Mouse (Mus musculus): ENCODE measurements around the gene Mast4. TPM values are rescaled to one million over a fixed set of nuclear protein-coding genes. Genes with fewer than 3 reads are reported as not detected.
A peak's percentile ranks its signal among the peaks of the same experiment; 100 is the strongest.

Mast4 gene
- total RNA-seq, 2 experiments from 2014 or later = 66.7 to 68.9 TPM

DNA sequence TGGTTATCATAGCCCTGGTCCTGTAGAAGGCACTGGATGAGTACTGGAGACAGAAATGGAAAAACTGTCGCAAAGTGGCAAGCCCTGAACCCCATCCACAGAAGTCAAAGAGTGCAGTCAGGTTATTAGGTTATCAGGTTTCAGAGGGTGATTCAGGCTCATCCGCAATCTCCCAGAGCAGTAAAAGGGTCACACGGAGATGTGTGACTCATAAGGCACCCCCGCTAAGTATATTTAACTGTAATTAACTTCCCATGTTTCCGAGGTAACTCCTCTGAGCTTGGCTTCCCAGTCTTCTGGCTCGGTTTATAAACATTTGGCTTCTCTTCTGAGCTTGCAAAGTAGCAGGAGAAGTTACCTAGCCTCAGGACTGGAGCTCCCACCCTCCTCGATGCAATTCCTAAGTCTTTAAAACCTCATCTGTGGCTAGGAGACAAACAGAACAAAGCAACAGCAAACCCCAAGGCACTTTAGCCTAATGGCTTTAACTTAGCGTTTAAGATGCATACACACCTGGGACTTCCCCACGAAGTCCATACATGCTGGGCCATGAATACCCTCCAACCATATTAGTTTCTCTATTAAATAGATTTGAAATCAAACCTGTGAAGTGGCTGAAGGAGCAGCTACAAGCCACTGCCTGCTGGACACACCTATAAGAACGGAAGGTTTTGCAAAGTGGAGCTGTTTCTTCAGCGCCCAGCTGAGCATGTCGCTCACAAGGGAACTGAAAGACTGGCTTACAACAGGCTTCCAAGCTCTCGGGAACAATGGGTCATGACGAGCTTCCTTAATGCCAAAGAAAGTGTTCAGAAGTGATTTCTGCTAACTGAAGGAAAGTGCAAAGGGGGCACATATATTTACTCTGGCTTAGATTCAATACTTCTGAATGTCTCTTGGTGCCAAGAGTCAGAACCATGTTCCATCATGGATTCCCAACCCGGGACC is 439.7 kb downstream of the Mast4 start:
- TF ChIP-seq CTCF (conservative IDR thresholded peaks at IDR 0.05) = no peak
- Histone ChIP-seq H3K4me3 (peak overlapping the region; percentile 24; the same call in 1 of the 2 replicates), H3K27ac (peak overlapping the region; percentile 68)
- no peak for DNase-seq (ENCODE audit: low spot score in 2 of 2)

DNA sequence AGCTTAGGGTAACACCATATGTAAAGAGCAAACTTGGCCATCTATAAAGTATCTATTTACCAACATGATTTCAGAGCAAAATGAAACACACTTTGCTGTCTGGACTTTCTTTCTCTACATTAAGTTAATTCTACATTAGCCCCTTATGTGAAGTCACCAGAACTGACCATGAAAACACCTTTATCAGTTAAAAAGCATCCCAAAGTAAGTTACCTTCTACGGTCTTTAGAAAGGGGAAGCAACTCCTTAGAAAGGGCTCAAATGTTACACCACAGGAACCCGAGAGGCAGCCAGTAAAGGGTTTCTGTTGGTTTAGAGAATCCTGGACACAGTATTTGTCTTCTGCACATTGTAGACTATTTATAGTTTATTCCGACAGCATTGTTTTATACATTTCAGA is 441.5 kb downstream of the Mast4 start:
- no peak for TF ChIP-seq CTCF (conservative IDR thresholded peaks at IDR 0.05)
- DNase-seq (ENCODE audit: low spot score in 2 of 2) = no peak
- Histone ChIP-seq H3K4me3 (no peak overlapping the region), H3K27ac (0 out of 2 replicates have a peak overlapping the region, but pooled peaks have one; percentile 68)

- no peak for DNase-seq (ENCODE audit: low spot score in 2 of 2)
- Histone ChIP-seq H3K27ac (no peak overlapping the region), H3K4me3 (no peak overlapping the region)
- TF ChIP-seq CTCF (conservative IDR thresholded peaks at IDR 0.05) = no peak
Measured at GRCm38 (mm10) chr13:102889989-102890388, 444.3 kb downstream of the Mast4 start.

GRCm38 (mm10) chr13:102889537-102889936 is 444.8 kb downstream of the Mast4 start:
- H3K4me3 ChIP-seq = no peak overlapping the region
- DNase-seq (ENCODE audit: low spot score in 2 of 2) = no peak
- no peak for TF ChIP-seq CTCF (conservative IDR thresholded peaks at IDR 0.05)
- no peak overlapping the region for H3K27ac ChIP-seq

DNA sequence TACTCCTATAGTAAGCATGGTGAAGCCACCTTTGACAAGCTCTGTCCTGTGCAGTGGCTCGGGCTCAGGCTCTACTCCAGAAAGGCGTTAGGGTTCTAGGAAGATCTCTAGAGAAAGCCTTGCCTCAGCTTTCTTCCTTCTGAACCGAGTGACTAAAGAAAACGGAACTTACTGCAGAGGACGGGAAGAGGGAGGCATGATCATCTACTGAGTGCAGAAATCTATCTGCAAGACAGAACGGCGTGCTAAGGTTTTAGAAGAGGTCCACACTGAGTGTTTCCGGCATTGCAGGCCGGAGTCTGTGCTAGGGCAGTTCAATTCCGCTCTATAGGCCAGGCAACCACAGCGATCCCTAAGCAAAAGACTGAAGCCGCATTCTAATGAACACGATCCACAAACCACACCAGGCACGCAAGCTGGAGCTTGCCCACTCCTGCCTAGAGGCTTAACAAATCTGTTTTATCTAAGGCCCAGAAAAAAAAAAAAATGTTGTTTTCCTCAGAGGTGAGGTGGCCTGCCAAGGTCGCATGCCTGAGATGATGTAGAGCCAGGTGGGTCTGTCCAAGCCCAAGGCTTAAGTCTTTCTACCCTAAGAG is 445.3 kb downstream of the Mast4 start:
- no peak for DNase-seq (ENCODE audit: low spot score in 2 of 2)
- no peak for TF ChIP-seq CTCF (conservative IDR thresholded peaks at IDR 0.05)
- Histone ChIP-seq H3K27ac (peak overlapping the region; percentile 75), H3K4me3 (peak overlapping the region; percentile 17)

DNA sequence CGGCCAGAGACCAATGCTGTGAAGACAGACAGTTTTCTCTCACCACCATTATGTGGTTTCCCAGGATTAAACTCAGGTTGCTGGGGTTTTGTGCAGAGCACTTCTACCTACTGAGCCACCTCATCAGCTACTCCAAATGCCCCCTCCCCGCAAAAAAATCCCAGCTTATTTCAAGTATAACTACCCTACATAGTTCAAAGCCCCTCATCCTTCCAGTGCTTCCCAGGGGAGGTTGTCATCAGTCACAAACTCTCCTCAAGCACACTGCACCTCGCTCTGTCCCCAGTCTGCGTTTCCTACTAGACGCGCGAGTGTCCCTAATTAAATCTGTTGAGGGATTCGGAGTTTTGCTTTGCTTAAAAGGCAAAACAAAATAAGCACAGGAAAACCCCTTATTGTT is 446.1 kb downstream of the Mast4 start:
- TF ChIP-seq CTCF (conservative IDR thresholded peaks at IDR 0.05) = no peak
- no peak for DNase-seq (ENCODE audit: low spot score in 2 of 2)
- Histone ChIP-seq H3K27ac (peak overlapping the region; percentile 75), H3K4me3 (no peak overlapping the region)

DNA sequence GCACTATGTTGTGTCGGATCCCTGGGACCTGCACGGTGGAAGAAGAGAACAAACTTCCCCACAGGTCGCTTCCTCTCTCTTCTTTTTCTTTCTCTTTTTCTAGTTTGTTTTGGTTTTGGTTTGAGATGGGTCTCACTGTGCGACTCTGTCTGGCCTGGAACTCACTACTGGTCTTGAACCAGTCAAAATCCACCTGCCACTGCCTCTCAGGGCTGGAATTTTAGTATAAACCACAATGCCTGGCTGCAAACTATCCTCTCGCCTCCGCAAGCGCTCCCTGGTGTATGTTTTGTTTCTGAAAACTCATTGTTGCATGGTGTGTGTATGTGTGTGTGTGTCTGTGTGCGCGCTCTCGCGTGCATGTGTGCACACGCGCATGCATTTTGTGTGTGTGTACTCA is 446.8 kb downstream of the Mast4 start:
- no peak for TF ChIP-seq CTCF (conservative IDR thresholded peaks at IDR 0.05)
- no peak for DNase-seq (ENCODE audit: low spot score in 2 of 2)
- no peak overlapping the region for H3K27ac ChIP-seq
- no peak overlapping the region for H3K4me3 ChIP-seq

GRCm38 (mm10) chr13:102886788-102887187 is 447.5 kb downstream of the Mast4 start:
- no peak for DNase-seq (ENCODE audit: low spot score in 2 of 2)
- Histone ChIP-seq H3K4me3 (no peak overlapping the region), H3K27ac (no peak overlapping the region)
- TF ChIP-seq CTCF (conservative IDR thresholded peaks at IDR 0.05) = no peak

DNA sequence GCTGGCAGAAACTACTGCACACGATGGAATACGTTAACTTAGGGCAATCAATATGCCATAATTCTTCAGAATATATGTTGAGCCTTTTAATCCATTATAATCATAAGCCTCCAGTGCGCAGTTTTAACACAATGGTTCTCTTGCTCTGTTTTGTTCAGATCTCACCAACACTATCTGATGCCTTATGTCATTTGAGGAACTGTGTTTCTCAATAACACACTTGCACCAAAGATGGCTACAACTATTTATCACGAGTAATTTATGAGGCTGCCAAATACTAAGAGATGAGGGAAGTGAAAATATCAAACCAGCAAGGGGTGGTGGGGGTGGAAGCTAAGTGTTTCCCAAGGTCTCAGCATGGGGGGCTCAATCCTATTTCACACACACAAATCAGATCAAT is 448.1 kb downstream of the Mast4 start:
- no peak for DNase-seq (ENCODE audit: low spot score in 2 of 2)
- no peak for TF ChIP-seq CTCF (conservative IDR thresholded peaks at IDR 0.05)
- Histone ChIP-seq H3K27ac (no peak overlapping the region), H3K4me3 (no peak overlapping the region)

DNA sequence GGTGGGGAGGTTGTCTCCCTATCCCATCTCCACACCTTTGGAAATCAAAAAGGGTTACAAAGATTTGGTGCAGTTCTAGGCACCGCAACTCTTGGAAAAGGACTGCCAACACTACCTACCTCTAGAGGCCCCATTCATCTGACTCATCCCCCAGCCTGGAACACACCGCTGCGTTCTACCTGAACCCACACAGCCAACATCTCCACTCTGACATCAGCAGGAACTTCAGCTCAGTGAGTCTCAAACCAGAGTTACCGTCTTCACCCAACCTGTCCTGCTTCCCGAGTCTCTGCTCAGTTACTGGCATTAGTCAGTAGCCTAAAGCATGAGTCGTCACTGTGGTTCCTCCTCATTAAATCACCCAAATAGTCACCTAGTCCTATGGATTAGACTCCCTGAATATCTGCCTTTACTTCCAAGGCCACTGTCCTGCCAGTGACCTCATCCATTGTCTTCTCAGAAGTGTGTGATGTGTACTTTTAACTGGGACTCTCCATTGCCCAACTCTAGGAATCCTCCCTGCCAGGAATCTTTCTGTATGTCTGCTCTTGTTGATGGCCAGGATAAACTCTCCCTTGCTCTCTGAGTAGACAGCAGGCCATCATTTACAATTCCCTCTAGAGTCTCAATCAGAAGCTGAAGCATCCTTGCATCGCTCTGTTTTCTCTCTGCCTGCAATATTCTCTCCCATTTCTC is 453.8 kb downstream of the Mast4 start:
- Histone ChIP-seq H3K27ac (no peak overlapping the region), H3K4me3 (no peak overlapping the region)
- TF ChIP-seq CTCF (conservative IDR thresholded peaks at IDR 0.05) = no peak
- no peak for DNase-seq (ENCODE audit: low spot score in 2 of 2)

DNA sequence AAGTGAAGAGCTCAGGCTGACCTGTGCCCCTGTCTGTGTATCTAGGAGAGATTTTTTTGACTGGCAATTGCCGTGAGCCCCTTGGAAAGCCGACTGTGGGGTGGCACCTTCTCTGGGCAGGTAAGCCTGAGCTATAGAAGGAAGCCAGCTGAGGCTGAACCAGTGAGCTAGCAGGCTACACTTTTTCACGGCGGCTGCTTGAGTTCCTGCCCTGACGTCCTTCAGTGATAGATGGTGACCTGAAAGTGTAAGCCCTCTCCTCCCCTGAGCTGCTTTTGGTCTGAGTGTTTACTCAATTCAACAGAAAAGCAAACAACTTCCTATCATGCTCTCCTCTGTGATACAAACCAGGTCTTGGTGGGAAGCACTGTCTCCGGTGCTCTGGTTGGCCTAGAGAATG is 455.7 kb downstream of the Mast4 start:
- no peak overlapping the region for H3K4me3 ChIP-seq
- no peak for DNase-seq (ENCODE audit: low spot score in 2 of 2)
- H3K27ac ChIP-seq = no peak overlapping the region
- no peak for TF ChIP-seq CTCF (conservative IDR thresholded peaks at IDR 0.05)

DNA sequence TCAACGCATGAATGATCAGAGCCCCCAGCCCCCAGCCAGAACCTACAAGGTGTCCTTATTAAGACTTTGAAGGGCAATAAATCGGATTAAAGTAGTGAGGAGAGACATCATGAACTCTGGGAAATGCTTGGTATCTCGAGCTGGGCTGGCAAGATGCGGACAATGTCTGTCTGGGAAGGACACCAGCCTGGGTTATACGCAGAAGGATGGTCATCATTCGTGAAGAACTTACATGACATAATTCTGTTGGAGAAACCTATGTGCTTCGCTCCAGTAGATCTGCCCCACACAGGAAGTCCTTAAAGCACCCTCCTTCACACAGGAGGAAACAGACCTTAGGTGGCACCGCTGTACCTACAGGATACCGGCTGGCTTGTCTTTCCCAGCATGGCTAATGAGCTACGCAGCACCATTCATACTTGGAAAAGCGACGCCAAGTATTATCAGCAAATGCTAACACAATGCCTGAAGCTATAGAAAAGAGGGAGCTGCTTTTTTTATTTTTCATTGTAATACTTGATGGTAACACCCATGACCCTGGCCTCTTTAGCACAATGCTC is 456.5 kb downstream of the Mast4 start:
- no peak for TF ChIP-seq CTCF (conservative IDR thresholded peaks at IDR 0.05)
- Histone ChIP-seq H3K4me3 (no peak overlapping the region), H3K27ac (peak overlapping the region; percentile 68; the same call in 1 of the 2 replicates)
- DNase-seq (ENCODE audit: low spot score in 2 of 2) = no peak

DNA sequence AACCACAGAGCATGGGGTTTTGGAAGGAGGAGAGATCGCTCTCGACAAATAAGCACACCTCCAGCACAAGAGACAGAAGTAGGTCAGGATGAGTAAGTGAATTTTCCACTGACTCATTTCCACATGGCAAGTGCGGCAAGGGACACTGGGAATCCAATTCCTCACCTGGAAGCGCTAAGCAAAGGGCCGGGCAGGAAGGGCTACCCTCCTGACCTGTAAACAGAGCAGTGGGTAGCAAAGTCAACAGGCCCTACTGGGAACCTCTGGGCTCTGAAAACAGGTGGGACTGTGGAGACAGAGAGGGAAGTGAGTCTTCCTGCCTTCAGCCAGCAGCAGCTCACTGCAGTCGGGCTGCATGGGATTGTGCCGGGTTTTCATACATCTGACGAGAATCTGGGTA is 457.1 kb downstream of the Mast4 start:
- DNase-seq (ENCODE audit: low spot score in 2 of 2) = no peak
- no peak overlapping the region for H3K4me3 ChIP-seq
- H3K27ac ChIP-seq = peak overlapping the region; percentile 68
- TF ChIP-seq CTCF (conservative IDR thresholded peaks at IDR 0.05) = no peak

Data from layer of hippocampus, adult 2 months (tissue).